Mouse (Mus musculus): Measurements from ENCODE around the gene Fosl1.

The Fosl1 gene

DNA sequence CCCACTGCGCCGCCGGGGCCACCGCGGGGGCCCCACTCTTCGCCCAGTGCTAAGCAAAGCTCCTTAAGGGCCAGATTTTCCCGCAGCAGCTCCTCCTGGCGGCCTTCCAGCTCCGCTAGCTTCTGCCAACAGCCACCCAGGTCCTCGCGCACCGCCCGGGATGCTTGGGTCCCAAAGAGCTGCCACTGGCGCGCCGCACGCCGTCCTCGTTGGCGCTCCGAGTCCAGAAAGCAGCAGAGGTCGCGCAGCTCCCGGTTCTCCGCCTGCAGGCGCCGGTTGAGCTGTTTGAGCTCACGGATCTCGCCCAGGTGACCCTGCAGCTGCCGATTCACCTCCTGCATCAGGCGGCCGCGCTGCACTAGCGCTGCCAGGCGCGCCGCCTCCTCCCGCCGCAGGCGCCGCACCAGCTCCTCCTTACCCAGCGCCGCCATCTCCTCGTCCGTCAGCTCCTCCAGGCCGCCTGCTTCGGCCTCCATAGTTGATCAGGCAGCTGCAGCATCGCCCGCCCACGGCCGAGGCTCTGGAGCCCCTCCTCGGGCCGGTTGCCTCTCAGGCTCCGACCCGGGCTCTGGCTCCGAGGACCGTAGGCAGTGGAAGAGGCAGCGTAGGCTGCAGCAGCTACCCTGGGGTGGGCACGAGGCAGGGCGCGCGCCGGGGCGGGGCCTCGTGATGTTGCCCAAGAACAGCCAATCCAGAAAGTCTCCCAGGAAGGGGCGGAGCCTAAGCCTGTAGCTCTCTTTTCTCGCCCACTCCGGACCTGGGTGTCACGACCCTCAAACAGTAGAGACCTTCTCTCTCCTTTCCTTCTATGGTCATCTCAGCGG, 9.8 kb downstream of the Fosl1 start:
- peak; percentile 96 to 97 for DNase-seq

DNA sequence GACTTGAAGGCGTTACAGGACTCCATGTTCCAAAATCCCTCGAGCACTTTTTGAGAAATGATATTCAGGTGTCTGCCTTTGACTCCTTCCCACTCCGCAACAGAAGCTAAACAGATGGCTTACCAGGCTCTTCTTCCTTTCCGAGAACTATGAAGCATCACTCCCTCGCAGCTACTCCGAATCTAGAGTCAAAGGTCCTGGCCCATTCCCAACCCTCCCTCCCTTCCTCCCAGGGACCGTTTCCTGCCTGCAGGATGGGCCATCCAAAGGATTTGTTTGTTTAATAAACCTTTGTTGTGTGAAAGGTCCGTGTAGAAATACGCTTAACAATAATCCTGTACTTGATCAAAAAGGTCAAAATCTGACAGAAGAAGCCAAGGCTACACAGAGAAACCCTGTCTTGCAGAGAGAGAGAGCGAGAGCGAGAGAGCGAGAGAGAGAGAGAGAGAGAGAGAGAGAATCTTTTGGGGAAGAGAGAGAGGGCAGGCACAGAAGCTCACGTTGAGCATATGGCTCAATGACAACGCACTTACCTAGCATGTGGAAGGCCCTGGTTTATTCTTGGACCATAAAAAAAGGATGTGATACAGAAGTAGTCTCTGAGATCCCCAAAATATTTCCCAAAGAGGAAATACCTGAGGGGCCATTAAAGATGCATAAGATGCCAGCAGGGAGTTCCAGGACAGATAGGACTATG, 10.5 kb downstream of the Fosl1 start, which contains the start of gene Ccdc85b:
TSS of gene Ccdc85b (minus strand) at position 149 of the 697 bp plus-strand sequence.
- DNase-seq = no peak

DNA sequence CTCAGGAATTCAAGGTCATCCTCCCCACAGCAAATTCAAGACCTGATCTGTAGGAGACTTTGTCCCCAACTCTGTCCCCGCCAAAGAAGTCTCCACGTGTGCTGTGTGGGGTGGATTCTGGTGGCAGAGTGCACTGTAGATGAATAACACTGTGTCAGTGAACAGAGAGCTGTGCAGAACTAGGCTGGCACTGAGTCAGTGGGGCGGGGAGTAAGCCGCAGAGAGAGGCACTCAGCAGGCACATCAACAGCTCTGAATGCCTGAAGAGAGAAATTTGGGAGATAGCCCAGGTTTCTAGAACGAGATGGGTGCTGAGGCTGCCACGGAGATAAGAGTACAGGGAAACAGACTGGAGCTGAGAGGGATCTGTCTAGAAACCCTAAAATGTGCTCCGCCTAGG, 11.7 kb downstream of the Fosl1 start:
- peak in 1 of 2 experiments; percentile 55 for DNase-seq

DNA sequence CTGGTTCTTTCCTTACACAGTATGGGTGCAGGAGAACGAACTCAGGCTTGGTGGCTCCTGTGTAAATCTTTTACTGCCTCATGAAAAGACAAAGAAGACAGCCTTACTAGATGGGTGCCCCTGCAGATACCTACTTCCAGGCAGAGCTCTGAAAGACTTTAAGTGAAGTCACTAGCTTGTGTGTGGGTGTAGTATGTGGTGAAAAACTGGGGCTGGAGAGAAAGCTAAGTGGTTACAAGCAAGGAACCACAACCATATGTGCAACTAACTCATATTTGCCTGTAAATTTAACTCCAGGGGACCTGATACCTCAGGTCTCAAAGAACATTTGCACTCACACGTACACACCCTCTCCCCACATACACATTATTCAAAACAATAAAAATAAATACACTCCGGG, 12.5 kb downstream of the Fosl1 start:
- no peak for DNase-seq

DNA sequence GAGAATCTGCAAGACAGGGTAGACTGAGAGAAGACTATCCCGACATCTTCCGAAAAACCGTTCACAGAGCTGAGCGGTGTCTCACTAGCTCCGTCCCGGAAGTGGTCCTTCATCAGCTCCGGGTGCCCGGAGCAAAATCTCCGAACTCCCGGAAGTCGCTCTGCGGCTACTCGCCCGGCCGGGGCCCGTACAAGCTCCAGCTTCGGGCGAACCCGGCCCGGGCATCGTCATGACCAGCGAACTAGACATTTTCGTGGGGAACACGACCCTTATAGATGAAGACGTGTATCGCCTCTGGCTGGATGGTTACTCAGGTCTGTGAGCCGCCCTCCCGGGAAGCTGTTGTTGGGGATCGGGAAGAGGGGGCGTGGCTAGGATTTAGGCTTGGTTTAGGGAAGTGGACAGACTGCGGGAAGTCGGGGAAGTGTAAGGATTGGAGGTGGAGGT, 13.1 kb downstream of the Fosl1 start, which contains the start of gene Fibp:
TSS of gene Fibp (plus strand) at position 151 of the 447 bp plus-strand sequence.
- DNase-seq = peak; percentile 80 to 90

DNA sequence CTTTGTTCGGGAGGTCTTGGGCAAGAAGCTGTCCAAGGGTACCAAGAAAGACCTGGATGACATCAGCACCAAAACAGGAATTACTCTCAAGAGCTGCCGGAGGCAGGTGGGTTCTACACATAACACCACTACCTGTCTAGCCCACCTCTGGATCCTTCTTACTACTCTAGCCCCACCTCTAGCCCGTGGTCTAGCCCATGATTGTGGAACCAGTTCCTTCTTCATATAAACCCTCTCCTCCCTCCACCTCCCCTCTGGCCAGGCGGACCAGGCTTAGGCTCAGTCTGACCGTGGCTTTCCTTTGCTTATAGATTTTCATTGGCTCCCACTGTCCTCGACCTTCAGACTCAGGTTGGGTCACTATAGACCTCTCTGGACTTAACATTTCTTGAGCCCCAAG, 14.1 kb downstream of the Fosl1 start:
- no peak for DNase-seq

DNA sequence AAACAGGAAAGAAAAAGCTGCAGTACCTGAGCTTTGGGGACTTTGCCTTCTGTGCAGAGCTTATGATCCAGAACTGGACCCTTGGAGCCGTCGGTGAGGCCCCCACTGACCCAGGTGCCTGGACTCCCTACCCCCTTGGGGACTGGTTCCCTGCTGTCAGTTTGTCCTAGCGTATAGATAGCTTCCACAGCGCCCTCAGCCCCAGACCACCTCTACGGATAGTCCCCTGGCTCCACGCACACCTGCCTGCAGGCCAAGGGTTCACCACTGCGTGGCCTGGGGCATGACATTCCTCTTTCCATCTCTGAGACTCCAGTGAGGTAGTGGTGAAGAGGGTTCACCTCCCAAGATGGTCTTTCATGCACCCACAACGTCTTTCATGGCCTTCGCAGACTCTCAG, 15.9 kb downstream of the Fosl1 start:
- no peak for DNase-seq

DNA sequence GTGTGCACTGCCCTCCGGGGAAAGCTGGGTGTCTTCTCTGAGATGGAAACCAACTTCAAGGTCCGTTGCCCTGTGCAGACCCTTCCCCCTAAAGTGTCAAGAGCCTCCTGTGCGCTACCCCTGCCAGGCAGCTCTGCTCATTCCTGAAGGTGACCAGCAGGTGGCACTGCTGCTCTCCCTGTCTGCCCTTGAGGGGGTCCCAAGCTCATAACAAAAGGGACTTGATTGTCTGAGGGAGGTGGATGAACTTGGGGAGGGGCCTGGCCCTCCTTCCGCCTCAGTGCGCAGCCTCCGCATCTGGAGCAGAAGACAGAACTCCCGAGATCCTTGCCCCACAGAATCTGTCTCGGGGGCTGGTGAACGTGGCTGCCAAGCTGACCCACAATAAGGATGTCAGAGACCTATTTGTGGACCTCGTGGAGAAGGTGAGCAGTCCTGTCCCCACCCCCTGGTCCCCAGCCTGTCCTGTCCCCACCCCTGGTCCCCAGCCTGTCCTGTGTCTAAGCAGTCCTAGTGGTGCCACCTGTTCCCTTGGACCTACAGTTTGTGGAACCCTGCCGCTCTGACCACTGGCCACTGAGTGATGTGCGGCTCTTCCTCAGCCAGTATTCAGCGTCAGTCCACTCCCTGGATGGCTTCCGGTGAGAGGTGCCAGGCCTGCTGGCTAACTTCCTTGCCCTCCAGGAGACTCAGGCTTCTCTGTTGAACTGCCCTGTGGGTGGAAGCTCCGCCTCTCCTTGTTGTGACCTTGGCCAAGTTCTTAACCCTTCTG, 16.6 kb downstream of the Fosl1 start:
- peak; percentile 43 to 60 for DNase-seq

DNA sequence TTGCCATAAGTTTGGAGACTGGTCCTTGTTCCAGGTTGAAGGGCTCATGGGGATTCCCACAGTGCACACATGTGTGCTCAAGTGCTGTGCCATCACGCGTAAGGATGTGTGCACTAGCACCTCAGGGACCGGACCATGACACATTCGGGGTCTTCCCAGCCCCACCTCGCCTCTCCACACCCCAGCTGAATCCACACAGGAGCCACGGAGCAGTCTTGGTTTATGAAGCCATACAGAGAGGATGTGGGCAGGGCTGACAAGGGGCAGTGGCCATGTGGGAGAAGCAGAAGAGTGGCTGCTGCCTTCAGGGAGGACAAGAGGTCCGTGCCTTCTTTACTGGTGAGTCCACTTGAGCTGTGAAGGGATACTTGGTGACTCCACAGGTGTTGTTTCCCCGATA, 17.7 kb downstream of the Fosl1 start:
- no peak for DNase-seq

DNA sequence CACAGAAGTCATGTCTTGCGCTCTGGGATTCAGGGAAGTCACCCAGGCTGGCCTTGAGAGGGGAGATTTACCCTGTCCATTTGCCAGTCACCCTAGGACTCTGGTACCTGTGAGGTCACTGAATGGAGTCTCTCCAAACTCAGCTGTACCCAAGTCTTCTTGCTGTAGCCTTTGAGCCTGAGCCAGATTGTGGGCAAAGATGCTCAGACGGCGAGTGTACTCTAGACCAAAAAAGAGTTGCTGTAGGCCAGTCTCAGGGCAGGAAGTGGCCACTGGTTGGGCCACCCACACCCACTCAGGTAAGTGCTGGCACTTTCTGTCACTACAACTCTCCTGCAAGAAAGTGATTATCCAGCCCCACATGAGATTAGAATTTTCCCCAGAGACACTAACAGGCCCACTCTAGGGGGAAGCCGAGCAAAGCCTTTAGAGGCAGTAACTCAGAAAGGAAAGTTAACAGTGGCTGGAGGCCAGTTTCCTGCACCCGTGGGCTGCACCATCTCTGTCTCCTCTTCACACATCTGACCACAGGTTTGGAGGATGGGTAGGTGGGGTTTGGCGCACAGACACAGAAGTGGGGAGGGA, 19.7 kb downstream of the Fosl1 start:
- no peak for DNase-seq

DNA sequence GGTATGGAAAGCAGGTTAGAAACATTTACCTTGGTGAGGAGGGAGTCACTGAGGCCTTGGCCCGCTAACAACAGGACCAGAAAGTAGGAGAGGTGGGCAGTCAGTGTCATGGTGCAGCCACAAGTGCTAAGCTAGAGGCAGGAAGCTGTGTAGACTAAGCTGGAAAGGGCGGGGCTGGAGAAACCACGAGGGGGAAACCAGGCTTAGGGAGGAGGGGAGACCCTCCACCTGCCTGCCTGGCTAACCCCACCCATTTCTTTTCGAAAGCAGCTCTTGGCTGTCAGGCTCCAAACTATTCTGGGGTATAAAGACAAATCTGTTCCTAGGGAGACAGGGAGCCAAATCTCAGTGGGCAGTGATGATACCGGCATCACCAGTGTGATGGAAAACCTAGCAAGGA, 21.0 kb downstream of the Fosl1 start, which contains the start of gene Ctsw:
TSS of gene Ctsw (minus strand) at position 134 of the 400 bp plus-strand sequence.
- no peak for DNase-seq

DNA sequence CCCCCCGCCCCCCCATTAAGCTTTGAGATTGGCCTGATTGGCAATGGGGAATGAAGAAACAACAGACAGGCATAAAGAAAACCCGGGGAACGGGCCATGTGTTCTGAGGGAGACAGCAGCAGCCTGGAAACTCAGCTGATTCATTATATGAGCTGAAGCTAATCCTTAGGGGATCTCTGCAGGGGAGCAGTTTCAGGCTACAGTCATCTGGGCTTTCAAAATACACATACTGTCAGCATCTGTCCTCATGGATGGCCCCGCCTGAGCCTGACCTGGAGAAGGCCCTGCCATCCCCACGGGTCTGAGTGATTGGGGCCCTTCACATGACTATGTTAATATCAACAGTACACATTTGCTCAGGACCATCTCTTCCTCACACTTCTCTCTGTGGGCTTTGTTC, 24.5 kb downstream of the Fosl1 start:
- DNase-seq = no peak

DNA sequence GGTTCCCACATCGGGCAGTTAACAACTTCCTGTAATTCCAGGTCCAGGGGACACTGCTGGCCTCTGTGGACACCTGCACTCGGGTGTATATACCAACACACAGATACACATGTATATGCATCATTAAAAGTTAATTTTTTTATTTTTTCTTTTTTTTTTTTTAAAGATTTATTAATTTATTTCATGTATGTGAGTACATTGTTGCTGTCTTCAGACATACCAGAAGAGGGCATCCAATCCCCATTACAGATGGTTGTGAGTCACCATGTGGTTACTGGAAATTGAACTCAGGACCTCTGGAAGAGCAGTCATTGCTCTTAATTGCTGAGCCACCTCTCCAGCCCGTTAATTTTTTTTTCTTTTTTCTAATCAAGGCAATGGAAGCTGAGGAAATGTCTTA, 25.5 kb downstream of the Fosl1 start:
- DNase-seq = no peak

DNA sequence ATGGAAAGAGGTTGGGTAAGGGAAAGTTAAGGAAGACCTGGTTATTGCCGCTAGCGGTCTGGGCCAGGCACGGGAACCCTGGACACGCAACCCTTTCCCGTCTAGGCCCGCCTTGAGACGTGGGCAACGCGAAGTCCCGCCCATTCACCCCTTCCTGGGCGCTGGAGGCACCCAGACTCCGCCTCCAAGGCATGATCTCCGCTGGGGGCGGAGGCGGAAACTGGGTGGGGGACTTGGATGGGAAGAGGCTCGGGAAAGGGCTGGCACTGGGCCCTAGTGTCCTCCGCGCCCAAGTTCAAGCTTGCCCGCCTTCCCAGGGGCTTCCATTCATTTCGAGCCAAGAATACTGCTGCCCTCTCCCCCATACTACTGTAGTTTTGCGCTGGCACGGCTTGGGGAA, 26.4 kb downstream of the Fosl1 start, which contains the start of gene Efemp2:
TSS of gene Efemp2 (plus strand) at position 235 of the 400 bp plus-strand sequence.
- peak; percentile 72 to 78 for DNase-seq

DNA sequence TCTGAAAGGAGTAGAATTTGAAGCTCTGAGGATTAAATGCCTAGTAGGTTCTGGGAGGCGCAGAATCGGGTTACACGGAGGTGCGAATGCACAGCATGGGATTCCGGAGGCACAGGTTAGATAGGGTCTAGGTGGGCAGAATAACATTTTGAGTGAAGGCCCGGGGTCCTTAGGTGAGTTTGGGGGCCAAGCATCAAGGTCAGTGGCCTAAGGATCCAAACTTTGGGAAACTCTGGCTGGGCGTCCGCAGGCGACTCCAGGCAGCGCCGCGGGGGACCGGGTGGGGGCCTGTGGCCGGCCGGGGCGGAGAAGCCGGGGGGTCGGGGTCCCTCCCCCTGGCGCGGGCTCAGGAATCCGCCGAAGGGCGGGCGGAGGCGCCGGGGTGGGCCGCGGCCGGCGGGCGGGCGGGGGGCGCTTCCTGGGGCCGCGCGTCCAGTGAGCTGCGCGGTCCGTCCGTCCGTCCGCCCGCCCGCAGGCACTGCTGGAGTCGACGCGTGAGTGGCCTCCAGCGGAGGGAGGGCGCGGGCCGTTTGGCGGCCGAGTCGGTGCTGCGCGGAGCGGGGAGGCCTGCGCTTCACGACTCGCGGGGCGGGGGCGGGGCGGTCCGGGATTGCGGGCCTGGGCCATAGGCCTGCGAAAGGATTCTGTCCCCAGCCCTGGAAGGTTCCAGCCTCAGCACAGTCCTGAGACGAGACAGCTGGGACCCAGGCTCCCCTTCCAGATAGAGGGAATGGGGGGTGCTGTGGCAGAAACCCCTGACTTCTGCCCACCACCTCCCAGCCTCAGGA, 27.1 kb downstream of the Fosl1 start:
- DNase-seq = no peak

DNA sequence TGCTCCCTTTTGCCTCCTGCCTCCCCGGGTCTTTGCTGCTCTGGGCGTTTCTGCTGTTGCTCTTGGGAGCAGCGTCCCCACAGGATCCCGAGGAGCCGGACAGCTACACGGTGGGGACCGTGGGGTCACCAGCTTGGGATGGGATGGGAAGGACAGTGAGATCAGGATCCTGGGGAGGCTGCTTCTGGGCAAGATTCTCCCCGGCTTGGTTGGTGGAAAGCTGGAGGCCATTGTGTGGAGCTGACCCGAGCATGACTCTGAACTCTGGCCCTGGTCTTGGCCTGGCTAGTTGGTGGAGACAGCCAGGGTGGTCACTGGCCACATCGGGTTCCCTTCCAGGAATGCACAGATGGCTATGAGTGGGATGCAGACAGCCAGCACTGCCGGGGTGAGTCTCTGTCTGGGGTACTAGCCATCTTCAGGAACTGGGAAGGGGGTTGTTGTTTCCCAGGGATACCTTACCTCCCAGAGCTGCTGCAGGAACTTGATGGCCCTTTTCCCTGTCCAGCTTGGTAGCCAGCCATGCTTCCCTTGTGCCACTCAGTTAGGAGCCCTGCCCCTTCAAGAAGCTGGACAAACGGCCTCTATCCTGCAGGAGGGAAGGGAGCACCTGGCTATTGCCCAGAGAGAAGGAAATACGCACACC, 27.8 kb downstream of the Fosl1 start:
- no peak for DNase-seq

DNA sequence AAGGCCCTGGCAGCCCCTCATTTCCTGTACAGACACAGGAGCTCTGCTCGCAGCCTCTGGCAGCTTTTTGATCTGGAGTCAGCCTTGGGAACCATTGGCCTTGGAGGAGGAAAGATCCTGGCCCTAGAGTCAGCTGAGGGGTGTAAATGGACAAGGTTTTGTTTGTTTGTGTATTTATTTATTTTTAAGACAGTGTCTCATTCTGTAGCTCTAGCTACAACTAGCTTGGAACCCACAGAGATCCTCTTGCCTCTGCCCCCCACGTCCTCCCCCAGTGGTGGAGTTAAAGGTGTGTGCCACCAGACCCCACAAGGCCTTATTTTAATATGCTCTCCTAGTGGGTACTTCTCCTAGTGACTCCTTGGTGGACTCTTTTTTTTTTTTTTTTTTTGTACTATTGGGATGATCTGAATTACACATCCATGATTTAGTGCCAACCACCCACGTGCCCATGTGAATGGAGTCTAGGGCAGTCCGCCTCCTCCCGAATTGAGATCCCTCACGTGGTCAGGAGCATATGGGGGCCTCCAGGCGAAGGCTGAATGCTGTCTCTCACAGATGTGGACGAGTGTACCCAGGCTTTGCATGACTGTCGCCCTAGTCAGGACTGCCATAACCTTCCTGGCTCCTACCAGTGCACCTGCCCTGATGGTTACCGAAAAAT, 29.8 kb downstream of the Fosl1 start:
- DNase-seq = no peak

DNA sequence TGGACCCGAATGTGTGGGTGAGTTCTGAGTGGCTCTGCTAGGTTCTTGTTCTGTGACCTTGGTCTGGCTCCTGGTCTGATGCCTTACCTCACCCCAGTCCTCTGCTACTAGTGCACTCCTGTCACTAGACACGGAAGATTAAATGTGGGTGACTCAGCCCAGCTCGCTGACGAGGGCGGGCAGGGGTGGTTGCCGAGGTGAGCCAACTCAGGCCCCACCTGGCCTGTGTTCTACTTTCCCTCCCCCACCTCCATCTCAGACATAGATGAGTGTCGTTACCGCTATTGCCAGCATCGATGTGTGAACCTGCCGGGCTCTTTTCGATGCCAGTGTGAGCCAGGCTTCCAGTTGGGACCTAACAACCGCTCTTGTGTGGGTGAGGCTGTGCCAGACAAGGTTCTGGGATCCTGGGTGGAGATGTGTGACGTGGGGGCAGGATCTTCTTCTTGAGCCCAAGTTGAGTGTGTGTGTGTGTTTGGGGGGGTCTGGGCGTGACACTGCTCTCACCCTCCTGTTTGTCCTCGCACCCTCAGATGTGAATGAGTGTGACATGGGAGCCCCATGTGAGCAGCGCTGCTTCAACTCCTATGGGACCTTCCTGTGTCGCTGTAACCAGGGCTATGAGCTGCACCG, 30.4 kb downstream of the Fosl1 start:
- no peak for DNase-seq

DNA sequence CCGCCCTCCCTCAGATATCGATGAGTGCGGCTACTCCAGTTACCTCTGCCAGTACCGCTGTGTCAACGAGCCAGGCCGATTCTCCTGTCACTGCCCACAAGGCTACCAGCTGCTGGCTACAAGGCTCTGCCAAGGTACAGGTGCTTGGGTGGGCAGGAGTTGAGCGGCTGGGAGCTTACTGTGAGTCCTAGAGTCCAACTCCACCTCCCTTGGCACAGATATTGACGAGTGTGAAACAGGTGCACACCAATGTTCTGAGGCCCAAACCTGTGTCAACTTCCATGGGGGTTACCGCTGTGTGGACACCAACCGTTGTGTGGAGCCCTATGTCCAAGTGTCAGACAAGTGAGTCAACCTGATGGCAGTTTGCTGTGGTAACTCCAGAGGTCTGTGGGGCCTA, 32.7 kb downstream of the Fosl1 start:
- no peak for DNase-seq

DNA sequence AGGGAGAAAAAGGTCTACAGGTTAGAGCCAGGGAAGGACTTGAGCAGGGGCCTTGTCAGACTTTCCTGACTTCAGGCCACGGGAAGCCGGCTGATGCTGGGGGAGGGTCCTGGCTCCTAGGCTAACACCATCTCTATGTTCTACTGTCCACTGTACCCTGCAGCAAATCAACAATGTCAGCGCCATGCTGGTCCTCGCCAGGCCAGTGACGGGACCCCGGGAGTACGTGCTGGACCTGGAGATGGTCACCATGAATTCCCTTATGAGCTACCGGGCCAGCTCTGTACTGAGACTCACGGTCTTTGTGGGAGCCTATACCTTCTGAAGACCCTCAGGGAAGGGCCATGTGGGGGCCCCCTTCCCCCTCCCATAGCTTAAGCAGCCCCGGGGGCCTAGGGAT, 34.1 kb downstream of the Fosl1 start:
- no peak for DNase-seq

Measured in kidney, adult 8-10 months (tissue).